Mouse (Mus musculus): ENCODE results near the gene Grin2a. TPM values are rescaled to one million over a fixed set of nuclear protein-coding genes. Genes with fewer than 3 reads are reported as not detected.

Grin2a gene
- polyA plus RNA-seq, 1 experiment from 2014 or later: 0.34 TPM

GRCm38 (mm10) chr16:9985041-9985440 is 10.3 kb downstream of the Grin2a start:
- no peaks in the 10 kb centered on the region for H3K9me3 ChIP-seq (replicated peaks; ENCODE audit: control insufficient read depth, low read length)
- no peak for ATAC-seq (replicated peaks; ENCODE audit: extremely low read depth, insufficient read depth, low FRiP score)
- H3K4me2 ChIP-seq (ENCODE audit: low read depth, low read length): no peak overlapping the region
- H3K27me3 ChIP-seq (ENCODE audit: control insufficient read depth, insufficient read depth, low read length): no peaks in the 10 kb centered on the region
- no peaks in the 10 kb centered on the region for H3K36me3 ChIP-seq (ENCODE audit: control insufficient read depth, insufficient read depth)
- H3K9ac ChIP-seq (ENCODE audit: low read length): no peak overlapping the region
- no peak overlapping the region for H3K4me3 ChIP-seq (ENCODE audit: low read length)
- no peaks in the 10 kb centered on the region for H3K4me1 ChIP-seq (ENCODE audit: control insufficient read depth, insufficient read depth, low read length)
- no peak overlapping the region for H3K27ac ChIP-seq (ENCODE audit: low read length)
- 49% methylated on average over 3 of the region's 3 CpGs for WGBS

- Histone ChIP-seq H3K4me2 (ENCODE audit: low read depth, low read length) (no peak overlapping the region), H3K27me3 (ENCODE audit: control insufficient read depth, insufficient read depth, low read length) (no peaks in the 10 kb centered on the region), H3K36me3 (ENCODE audit: control insufficient read depth, insufficient read depth) (no peaks in the 10 kb centered on the region), H3K9ac (ENCODE audit: low read length) (no peak overlapping the region), H3K4me3 (ENCODE audit: low read length) (no peak overlapping the region), H3K27ac (ENCODE audit: low read length) (no peak overlapping the region), H3K9me3 (replicated peaks; ENCODE audit: control insufficient read depth, low read length) (no peaks in the 10 kb centered on the region), H3K4me1 (ENCODE audit: control insufficient read depth, insufficient read depth, low read length) (no peaks in the 10 kb centered on the region)
- ATAC-seq (replicated peaks; ENCODE audit: extremely low read depth, insufficient read depth, low FRiP score): no peak
- WGBS: 55% methylated on average over 2 of the region's 2 CpGs
These were observed 14.7 kb downstream of the Grin2a start for GRCm38 (mm10) chr16:9980641-9981040.

DNA sequence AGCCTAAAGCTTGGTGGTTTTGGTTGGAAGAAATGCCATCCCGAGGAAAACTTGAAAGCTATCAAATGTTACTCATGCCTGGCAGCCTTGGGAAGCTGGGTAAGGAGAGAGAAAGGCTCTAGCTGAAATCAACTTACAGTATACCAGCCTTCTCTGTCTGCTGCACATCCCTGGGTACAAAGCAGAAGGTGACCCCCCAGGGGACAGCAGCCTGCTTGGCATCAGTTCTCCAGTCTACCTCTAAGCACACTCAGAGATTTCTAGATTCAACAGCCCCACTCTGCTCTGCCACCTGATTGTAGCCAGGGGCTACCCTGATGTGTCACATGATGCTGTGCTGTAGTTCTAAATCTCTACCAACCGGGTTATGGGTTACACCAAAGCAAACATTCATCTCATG is 17.2 kb downstream of the Grin2a start:
- Histone ChIP-seq H3K36me3 (ENCODE audit: control insufficient read depth, insufficient read depth) (no peaks in the 10 kb centered on the region), H3K4me2 (ENCODE audit: low read depth, low read length) (no peak overlapping the region), H3K4me3 (ENCODE audit: low read length) (no peak overlapping the region), H3K9ac (ENCODE audit: low read length) (no peak overlapping the region), H3K9me3 (replicated peaks; ENCODE audit: control insufficient read depth, low read length) (no peaks in the 10 kb centered on the region), H3K4me1 (ENCODE audit: control insufficient read depth, insufficient read depth, low read length) (no peaks in the 10 kb centered on the region), H3K27me3 (ENCODE audit: control insufficient read depth, insufficient read depth, low read length) (no peaks in the 10 kb centered on the region), H3K27ac (ENCODE audit: low read length) (no peak overlapping the region)
- ATAC-seq (replicated peaks; ENCODE audit: extremely low read depth, insufficient read depth, low FRiP score): no peak
- 70% methylated on average over 2 of the region's 2 CpGs for WGBS

DNA sequence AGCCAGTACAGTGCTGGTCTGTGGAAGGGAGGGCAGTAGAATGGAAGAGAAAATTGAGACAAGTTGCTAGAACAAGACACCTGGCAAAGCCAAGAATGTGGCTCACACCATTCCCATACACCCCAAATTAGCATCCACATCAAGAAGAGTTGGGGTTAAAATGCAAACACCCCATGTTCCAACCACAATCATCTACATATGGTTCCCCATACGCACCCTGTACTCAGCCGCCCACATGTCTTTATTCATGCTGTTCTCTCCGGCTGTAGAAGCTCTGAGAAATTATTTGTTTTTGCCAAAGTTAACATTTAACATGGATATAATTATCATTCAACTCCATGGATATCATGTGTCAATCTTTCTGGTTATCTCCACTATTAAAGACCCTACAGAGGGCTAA is 22.7 kb downstream of the Grin2a start:
- no peaks in the 10 kb centered on the region for H3K36me3 ChIP-seq (ENCODE audit: control insufficient read depth, insufficient read depth)
- no peak overlapping the region for H3K4me2 ChIP-seq (ENCODE audit: low read depth, low read length)
- no peaks in the 10 kb centered on the region for H3K4me1 ChIP-seq (ENCODE audit: control insufficient read depth, insufficient read depth, low read length)
- no peaks in the 10 kb centered on the region for H3K9me3 ChIP-seq (replicated peaks; ENCODE audit: control insufficient read depth, low read length)
- H3K9ac ChIP-seq (ENCODE audit: low read length): no peak overlapping the region
- H3K4me3 ChIP-seq (ENCODE audit: low read length): no peak overlapping the region
- no peaks in the 10 kb centered on the region for H3K27me3 ChIP-seq (ENCODE audit: control insufficient read depth, insufficient read depth, low read length)
- no peak for ATAC-seq (replicated peaks; ENCODE audit: extremely low read depth, insufficient read depth, low FRiP score)
- whole genome bisulfite sequencing: 78% methylated on average over 3 of the region's 3 CpGs
- no peak overlapping the region for H3K27ac ChIP-seq (ENCODE audit: low read length)

- H3K4me3 ChIP-seq (ENCODE audit: low read length): no peak overlapping the region
- H3K4me1 ChIP-seq (ENCODE audit: control insufficient read depth, insufficient read depth, low read length): no peaks in the 10 kb centered on the region
- 65% methylated on average over 6 of the region's 6 CpGs for WGBS
- H3K27ac ChIP-seq (ENCODE audit: low read length): no peak overlapping the region
- no peaks in the 10 kb centered on the region for H3K9me3 ChIP-seq (replicated peaks; ENCODE audit: control insufficient read depth, low read length)
- H3K9ac ChIP-seq (ENCODE audit: low read length): no peak overlapping the region
- no peak overlapping the region for H3K4me2 ChIP-seq (ENCODE audit: low read depth, low read length)
- no peaks in the 10 kb centered on the region for H3K27me3 ChIP-seq (ENCODE audit: control insufficient read depth, insufficient read depth, low read length)
- ATAC-seq (replicated peaks; ENCODE audit: extremely low read depth, insufficient read depth, low FRiP score): no peak
- no peaks in the 10 kb centered on the region for H3K36me3 ChIP-seq (ENCODE audit: control insufficient read depth, insufficient read depth)
These were observed 30.9 kb downstream of the Grin2a start for GRCm38 (mm10) chr16:9964469-9964868.

DNA sequence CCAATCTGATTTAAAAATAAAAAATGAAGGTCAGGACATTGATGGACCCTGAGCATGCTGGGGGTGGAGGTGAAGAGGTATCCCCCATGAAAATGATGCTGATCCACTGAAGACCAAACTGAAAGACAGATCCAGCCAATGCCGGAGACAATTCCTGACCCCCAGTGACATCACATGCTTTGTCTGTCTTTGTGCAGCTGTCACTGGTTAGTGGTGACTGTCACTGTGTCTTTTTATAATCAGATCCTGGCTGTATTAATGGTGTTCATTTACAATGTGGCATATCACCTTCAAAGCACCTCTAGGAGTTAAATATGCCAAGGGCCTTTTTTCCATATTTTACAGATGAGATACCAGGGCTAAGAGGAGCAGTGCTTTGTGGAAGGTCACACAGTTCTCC is 32.9 kb downstream of the Grin2a start:
- H3K9ac ChIP-seq (ENCODE audit: low read length): no peak overlapping the region
- H3K4me2 ChIP-seq (ENCODE audit: low read depth, low read length): no peak overlapping the region
- no peaks in the 10 kb centered on the region for H3K9me3 ChIP-seq (replicated peaks; ENCODE audit: control insufficient read depth, low read length)
- no peak overlapping the region for H3K4me3 ChIP-seq (ENCODE audit: low read length)
- no peaks in the 10 kb centered on the region for H3K36me3 ChIP-seq (ENCODE audit: control insufficient read depth, insufficient read depth)
- no peak overlapping the region for H3K27ac ChIP-seq (ENCODE audit: low read length)
- H3K27me3 ChIP-seq (ENCODE audit: control insufficient read depth, insufficient read depth, low read length): no peaks in the 10 kb centered on the region
- H3K4me1 ChIP-seq (ENCODE audit: control insufficient read depth, insufficient read depth, low read length): no peaks in the 10 kb centered on the region
- 71% methylated on average over 1 of the region's 1 CpGs for WGBS
- ATAC-seq (replicated peaks; ENCODE audit: extremely low read depth, insufficient read depth, low FRiP score): no peak

- 64% methylated on average over 1 of the region's 1 CpGs for WGBS
- no peaks in the 10 kb centered on the region for H3K36me3 ChIP-seq (ENCODE audit: control insufficient read depth, insufficient read depth)
- no peak for ATAC-seq (replicated peaks; ENCODE audit: extremely low read depth, insufficient read depth, low FRiP score)
These were observed 36.0 kb downstream of the Grin2a start for GRCm38 (mm10) chr16:9959340-9959739.

GRCm38 (mm10) chr16:9954266-9954665 is 41.1 kb downstream of the Grin2a start:
- 40% methylated on average over 5 of the region's 5 CpGs for WGBS
- Histone ChIP-seq H3K9ac (ENCODE audit: low read length) (no peak overlapping the region), H3K9me3 (replicated peaks; ENCODE audit: control insufficient read depth, low read length) (no peaks in the 10 kb centered on the region), H3K4me1 (ENCODE audit: control insufficient read depth, insufficient read depth, low read length) (no peaks in the 10 kb centered on the region), H3K27ac (ENCODE audit: low read length) (no peak overlapping the region), H3K4me2 (ENCODE audit: low read depth, low read length) (no peak overlapping the region), H3K27me3 (ENCODE audit: control insufficient read depth, insufficient read depth, low read length) (no peaks in the 10 kb centered on the region), H3K4me3 (ENCODE audit: low read length) (no peak overlapping the region), H3K36me3 (ENCODE audit: control insufficient read depth, insufficient read depth) (no peaks in the 10 kb centered on the region)
- ATAC-seq (replicated peaks; ENCODE audit: extremely low read depth, insufficient read depth, low FRiP score): no peak

More at GRCm38 (mm10) chr16:9959340-9959739, 36.0 kb downstream of the Grin2a start:
- Histone ChIP-seq H3K27ac (ENCODE audit: low read length) (no peak overlapping the region), H3K4me1 (ENCODE audit: control insufficient read depth, insufficient read depth, low read length) (no peaks in the 10 kb centered on the region), H3K4me3 (ENCODE audit: low read length) (no peak overlapping the region), H3K9me3 (replicated peaks; ENCODE audit: control insufficient read depth, low read length) (no peaks in the 10 kb centered on the region), H3K4me2 (ENCODE audit: low read depth, low read length) (no peak overlapping the region), H3K27me3 (ENCODE audit: control insufficient read depth, insufficient read depth, low read length) (no peaks in the 10 kb centered on the region), H3K9ac (ENCODE audit: low read length) (no peak overlapping the region)

GRCm38 (mm10) chr16:9953396-9953831 is 41.9 kb downstream of the Grin2a start:
- no peak overlapping the region for H3K9ac ChIP-seq (ENCODE audit: low read length)
- no peaks in the 10 kb centered on the region for H3K9me3 ChIP-seq (replicated peaks; ENCODE audit: control insufficient read depth, low read length)
- no peaks in the 10 kb centered on the region for H3K27me3 ChIP-seq (ENCODE audit: control insufficient read depth, insufficient read depth, low read length)
- ATAC-seq (replicated peaks; ENCODE audit: extremely low read depth, insufficient read depth, low FRiP score): no peak
- H3K4me2 ChIP-seq (ENCODE audit: low read depth, low read length): no peak overlapping the region
- no peak overlapping the region for H3K27ac ChIP-seq (ENCODE audit: low read length)
- WGBS: 78% methylated on average over 5 of the region's 5 CpGs
- H3K4me1 ChIP-seq (ENCODE audit: control insufficient read depth, insufficient read depth, low read length): no peaks in the 10 kb centered on the region
- no peaks in the 10 kb centered on the region for H3K36me3 ChIP-seq (ENCODE audit: control insufficient read depth, insufficient read depth)
- no peak overlapping the region for H3K4me3 ChIP-seq (ENCODE audit: low read length)

GRCm38 (mm10) chr16:9949250-9949649 is 46.1 kb downstream of the Grin2a start:
- no peaks in the 10 kb centered on the region for H3K4me1 ChIP-seq (ENCODE audit: control insufficient read depth, insufficient read depth, low read length)
- 53% methylated on average over 3 of the region's 3 CpGs for WGBS
- no peaks in the 10 kb centered on the region for H3K36me3 ChIP-seq (ENCODE audit: control insufficient read depth, insufficient read depth)
- ATAC-seq (replicated peaks; ENCODE audit: extremely low read depth, insufficient read depth, low FRiP score): no peak
- no peak overlapping the region for H3K9ac ChIP-seq (ENCODE audit: low read length)
- no peak overlapping the region for H3K4me2 ChIP-seq (ENCODE audit: low read depth, low read length)
- no peak overlapping the region for H3K4me3 ChIP-seq (ENCODE audit: low read length)
- H3K27me3 ChIP-seq (ENCODE audit: control insufficient read depth, insufficient read depth, low read length): no peaks in the 10 kb centered on the region
- H3K27ac ChIP-seq (ENCODE audit: low read length): no peak overlapping the region
- H3K9me3 ChIP-seq (replicated peaks; ENCODE audit: control insufficient read depth, low read length): no peaks in the 10 kb centered on the region
